Mouse (Mus musculus) E14TG2a.4 (cell line): ENCODE data around the gene Chid1.

Experiments used
- CTCF ChIP-seq: conservative IDR thresholded peaks from 2 replicates; pipeline ENCODE4 v1.5.1; 2014; ENCODE audit warnings: low read length
- NANOG ChIP-seq: IDR thresholded peaks from 2 replicates; pipeline ENCODE4 v1.6.1; 2014; ENCODE audit warnings: borderline replicate concordance, low read length, mixed read lengths
- POU5F1 ChIP-seq: IDR thresholded peaks from 2 replicates; pipeline ENCODE4 v1.6.1; 2014; ENCODE audit warnings: low read length, borderline replicate concordance

DNA sequence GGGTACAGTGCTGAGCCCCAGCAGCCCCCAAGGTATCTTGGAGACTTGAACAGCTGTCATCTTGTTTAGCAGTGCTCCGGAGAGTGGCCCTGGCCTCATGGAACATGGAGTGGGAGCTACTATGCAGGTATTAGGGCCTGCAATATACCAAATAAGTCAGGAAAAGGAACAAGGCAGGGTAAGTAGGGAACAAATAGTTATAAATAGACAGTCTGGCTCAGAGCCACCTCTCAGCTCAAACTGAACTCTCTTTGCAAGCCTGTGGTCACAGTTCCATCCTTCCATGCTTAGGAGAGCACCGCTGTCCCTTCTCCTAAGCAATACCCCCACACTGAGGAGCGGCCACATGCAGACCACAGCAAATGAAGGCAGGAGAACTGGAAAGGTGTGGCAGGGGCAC, 42.1 kb downstream of the Chid1 start:
- TF ChIP-seq CTCF (no peak), NANOG (no peak), POU5F1 (no peak)
